Mouse (Mus musculus) limb, embryonic 11.5 days (tissue): Measurements from ENCODE around the gene Tbce. TPM values are rescaled to one million over a fixed set of nuclear protein-coding genes. Genes with fewer than 3 reads are reported as not detected.
"Not testable (repeated sequence)": the region's sequence is repeated elsewhere in the genome, so short reads cannot be mapped to it uniquely, and the experiment has no call there.

Experiments
- ATAC-seq: fragments of 200-750 bp; cut with Nextera tagmentation; 2 replicates; pipeline ENCODE4 v1.8.0; 2017; ENCODE audit warnings: low read depth; ENCODE audit not compliant: insufficient number of reproducible peaks, low FRiP score, low TSS enrichment
- DNase-seq: peaks from one replicate; pipeline ENCODE4 v3.0.0-alpha.2; 2015; ENCODE audit warnings: low spot score
- H3K27ac ChIP-seq: fragments of 300-500 bp; sonication (generic); replicated peaks from 2 replicates; pipeline ENCODE4 v1.5.1; 2014; ENCODE audit warnings: low read depth, mild to moderate bottlenecking, low read length
- H3K27me3 ChIP-seq: fragments of 300-500 bp; sonication (generic); 2 replicates; pipeline ENCODE4 v1.6.1; 2014; ENCODE audit warnings: mild to moderate bottlenecking, low read length, mixed read lengths; ENCODE audit not compliant: control insufficient read depth, insufficient read depth
- H3K36me3 ChIP-seq: fragments of 300-500 bp; sonication (generic); 2 replicates; pipeline ENCODE4 v1.6.1; 2014; ENCODE audit warnings: mild to moderate bottlenecking, low read length, moderate library complexity, mixed read lengths; ENCODE audit not compliant: control insufficient read depth, insufficient read depth
- H3K4me1 ChIP-seq: fragments of 300-500 bp; sonication (generic); 2 replicates; pipeline ENCODE4 v1.6.1; 2014; ENCODE audit warnings: low read length, mixed read lengths; ENCODE audit not compliant: control insufficient read depth, insufficient read depth
- H3K4me2 ChIP-seq: fragments of 300-500 bp; sonication (generic); 2 replicates; pipeline ENCODE4 v1.6.1; 2014; ENCODE audit warnings: low read depth, mild to moderate bottlenecking, moderate library complexity; ENCODE audit not compliant: severe bottlenecking
- H3K4me3 ChIP-seq: fragments of 300-500 bp; sonication (generic); 2 replicates; pipeline ENCODE4 v1.5.1; 2014; ENCODE audit warnings: low read depth, low read length
- H3K9ac ChIP-seq: fragments of 300-500 bp; sonication (generic); 2 replicates; pipeline ENCODE4 v1.6.1; 2014; ENCODE audit warnings: mild to moderate bottlenecking, low read length
- H3K9me3 ChIP-seq: fragments of 300-500 bp; sonication (generic); 2 replicates; pipeline ENCODE4 v1.6.1; 2016; ENCODE audit warnings: low read length; ENCODE audit not compliant: control insufficient read depth
- WGBS: fragments of 180-500 bp; shearing (Covaris S2); extraction: QIAGEN DNeasy Blood & Tissue Kit; methylation state at CpG from one replicate; pipeline ENCODE4 v1.1.7; 2014; 5-methylcytosine and 5-hydroxymethylcytosine counted together
- polyA plus RNA-seq: library from polyadenylated mRNA; unstranded; fragments of >200 nt; fragmentation: Nextera tagmentation; extraction: Ambion mirVana; gene quantifications from 2 replicates; pipeline ENCODE4 v1.2.1, GENCODE M21; 2014

Tbce gene
- polyA plus RNA-seq, 1 experiment from 2014 or later, result 61.8 TPM

GRCm38 (mm10) chr13:14043851-14044250, 4.4 kb upstream of the Tbce start:
- Histone ChIP-seq H3K9ac (no peak overlapping the region), H3K4me3 (no peak overlapping the region), H3K36me3 (peaks cover 1% of the 10 kb centered on the region; the same call in 1 of the 2 replicates), H3K9me3 (no peaks in the 10 kb centered on the region), H3K27me3 (no peaks in the 10 kb centered on the region), H3K27ac (no peak overlapping the region), H3K4me1 (no peaks in the 10 kb centered on the region), H3K4me2 (no peak overlapping the region)
- no peak for ATAC-seq
- DNase-seq, result no peak

DNA sequence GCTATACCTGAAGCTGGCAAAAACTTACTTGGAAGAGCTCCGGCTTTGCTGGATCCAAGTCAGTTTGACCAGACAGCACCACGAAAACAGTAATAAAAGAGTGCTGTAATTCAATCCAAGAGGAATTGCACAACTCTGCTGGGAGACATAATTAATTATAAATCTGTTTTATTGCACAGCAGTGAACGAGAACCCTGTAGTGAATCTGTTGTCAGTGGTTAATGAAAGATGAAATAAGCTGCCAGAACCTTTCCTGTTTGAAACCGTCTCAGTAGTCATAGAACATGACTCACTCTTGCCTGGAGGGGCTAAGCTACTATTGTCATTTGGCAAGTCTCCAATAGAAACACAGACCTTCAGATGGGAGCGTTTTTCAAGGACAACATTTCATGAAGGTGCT, 748 bp upstream of the Tbce start:
- 65% methylated on average over 5 of the region's 5 CpGs for WGBS
- ATAC-seq (no peak), DNase-seq (no peak)
- H3K4me1 ChIP-seq, result no peaks in the 10 kb centered on the region
- H3K27me3 ChIP-seq, result no peaks in the 10 kb centered on the region
- peak overlapping the region; percentile 91 for H3K4me2 ChIP-seq
- H3K27ac ChIP-seq, result no peak overlapping the region
- peak overlapping the region; percentile 68 for H3K4me3 ChIP-seq
- no peaks in the 10 kb centered on the region for H3K36me3 ChIP-seq
- no peaks in the 10 kb centered on the region for H3K9me3 ChIP-seq
- H3K9ac ChIP-seq, result peak overlapping the region; percentile 90

DNA sequence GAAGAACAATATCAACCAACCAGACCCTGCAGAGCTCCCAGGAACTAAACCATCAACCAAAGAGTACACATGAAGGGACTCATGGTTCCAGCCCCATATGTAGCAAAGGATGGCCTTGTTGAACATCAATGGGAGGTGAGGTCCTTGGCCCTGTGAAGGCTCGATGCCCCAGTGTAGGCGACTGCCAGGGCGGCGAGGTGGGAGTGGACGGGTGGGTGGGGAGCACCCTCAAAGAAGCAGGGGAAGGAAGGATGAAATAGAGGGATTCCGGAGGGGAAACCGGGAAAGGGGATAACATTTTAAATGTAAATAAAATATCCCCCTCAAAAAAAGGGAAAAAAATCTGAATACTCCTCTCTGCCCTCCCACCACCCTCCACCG, 537 bp downstream of the Tbce start:
- whole genome bisulfite sequencing, result 0% methylated on average over 8 of the region's 8 CpGs
- Histone ChIP-seq H3K9ac (peak overlapping the region; percentile 90), H3K36me3 (no peaks in the 10 kb centered on the region), H3K4me1 (no peaks in the 10 kb centered on the region), H3K4me3 (peak overlapping the region; percentile 68), H3K4me2 (peak overlapping the region; percentile 91), H3K9me3 (no peaks in the 10 kb centered on the region), H3K27ac (no peak overlapping the region; the same call in 1 of the 2 replicates), H3K27me3 (no peaks in the 10 kb centered on the region)
- DNase-seq (no peak), ATAC-seq (peak; percentile 18; the same call in 1 of the 2 replicates)

GRCm38 (mm10) chr13:14035875-14036630, 3.4 kb downstream of the Tbce start:
- Histone ChIP-seq H3K9me3 (no peaks in the 10 kb centered on the region), H3K27ac (no peak overlapping the region), H3K4me1 (no peaks in the 10 kb centered on the region), H3K27me3 (no peaks in the 10 kb centered on the region), H3K4me2 (no peak overlapping the region), H3K36me3 (no peaks in the 10 kb centered on the region), H3K9ac (no peak overlapping the region), H3K4me3 (no peak overlapping the region)
- WGBS, result 94% methylated on average over 11 of the region's 11 CpGs
- DNase-seq, result no peak
- ATAC-seq, result no peak

GRCm38 (mm10) chr13:14035352-14035751, 4.1 kb downstream of the Tbce start:
- not testable (repeated sequence) for H3K36me3 ChIP-seq, H3K27me3 ChIP-seq, H3K9me3 ChIP-seq, H3K4me3 ChIP-seq, H3K27ac ChIP-seq, DNase-seq, ATAC-seq, H3K9ac ChIP-seq, H3K4me2 ChIP-seq, H3K4me1 ChIP-seq
- WGBS, result 89% methylated on average over 3 of the region's 3 CpGs

DNA sequence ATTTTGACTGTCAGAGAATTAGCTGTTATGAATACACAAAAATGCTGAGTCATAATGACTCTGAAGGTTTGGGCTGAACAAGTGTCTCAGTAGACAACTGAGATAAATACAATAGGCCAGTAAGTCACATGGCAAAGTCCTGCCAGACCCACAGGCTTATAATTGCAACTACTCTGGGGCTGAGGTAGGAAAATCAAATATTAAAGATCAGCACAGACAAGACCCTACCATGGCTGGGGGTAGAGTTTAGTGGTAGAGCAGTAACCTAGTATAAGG, 5.4 kb downstream of the Tbce start:
- DNase-seq, result no peak
- no peak for ATAC-seq
- no peak overlapping the region for H3K4me2 ChIP-seq
- H3K4me1 ChIP-seq, result no peaks in the 10 kb centered on the region
- no peak overlapping the region for H3K9ac ChIP-seq
- no peaks in the 10 kb centered on the region for H3K27me3 ChIP-seq
- no peak overlapping the region for H3K4me3 ChIP-seq
- H3K9me3 ChIP-seq, result no peaks in the 10 kb centered on the region
- no peak overlapping the region for H3K27ac ChIP-seq
- no peaks in the 10 kb centered on the region for H3K36me3 ChIP-seq

DNA sequence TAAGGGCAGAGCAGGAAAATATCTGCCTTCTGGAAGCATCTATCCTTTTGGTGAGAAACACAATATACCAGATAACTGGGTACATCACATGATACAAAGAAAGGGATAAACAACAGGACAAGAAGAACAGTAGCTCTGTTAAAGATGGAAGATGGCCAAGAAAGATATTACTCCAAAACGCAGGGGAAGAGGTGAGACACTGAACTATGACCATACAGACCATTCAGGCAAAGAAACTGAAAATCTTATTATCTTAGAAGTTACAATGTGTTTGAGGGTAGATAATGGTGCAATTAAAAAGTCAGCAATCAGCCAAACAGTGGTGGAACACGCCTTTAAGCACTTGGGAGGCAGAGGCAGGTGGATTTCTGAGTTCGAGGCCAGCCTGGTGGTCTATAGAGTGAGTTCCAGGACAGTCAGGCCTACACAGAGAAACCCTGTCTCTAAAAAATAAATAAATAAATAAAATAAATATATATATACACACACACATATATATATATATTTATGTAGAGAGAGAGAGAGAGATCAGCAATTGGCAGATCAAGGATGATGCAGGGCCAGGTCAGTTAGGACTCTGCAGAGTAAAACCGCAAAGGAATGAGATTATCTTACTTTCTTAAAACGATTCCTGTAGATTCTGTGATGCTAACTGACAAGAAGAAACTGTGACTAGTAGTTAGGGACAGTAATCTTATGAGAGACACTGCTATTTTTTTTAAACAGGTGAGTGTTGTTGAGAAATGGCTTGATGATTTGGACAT, 5.9 kb downstream of the Tbce start:
- H3K36me3 ChIP-seq, result no peaks in the 10 kb centered on the region
- WGBS, result 94% methylated on average over 5 of the region's 5 CpGs
- no peaks in the 10 kb centered on the region for H3K27me3 ChIP-seq
- no peaks in the 10 kb centered on the region for H3K4me1 ChIP-seq
- no peak overlapping the region for H3K9ac ChIP-seq
- ATAC-seq (no peak), DNase-seq (no peak)
- H3K4me3 ChIP-seq, result no peak overlapping the region
- no peak overlapping the region for H3K4me2 ChIP-seq
- no peak overlapping the region for H3K27ac ChIP-seq
- H3K9me3 ChIP-seq, result no peaks in the 10 kb centered on the region

GRCm38 (mm10) chr13:14026154-14026820, 13.2 kb downstream of the Tbce start:
- Histone ChIP-seq H3K27me3 (no peaks in the 10 kb centered on the region), H3K4me1 (no peaks in the 10 kb centered on the region), H3K36me3 (0 out of 2 replicates have a peak, but pooled peaks cover 4% of the 10 kb centered on the region), H3K4me2 (no peak overlapping the region), H3K27ac (no peak overlapping the region), H3K9me3 (no peaks in the 10 kb centered on the region), H3K9ac (no peak overlapping the region), H3K4me3 (no peak overlapping the region)
- no peak for ATAC-seq
- DNase-seq, result no peak
- WGBS, result 92% methylated on average over 6 of the region's 6 CpGs
